Mouse (Mus musculus) adrenal gland, postnatal 25 days (tissue): Measurements from ENCODE around the gene Depdc1b. TPM values are rescaled to one million over a fixed set of nuclear protein-coding genes. Genes with fewer than 3 reads are reported as not detected.

Experiments used
- DNase-seq: peaks from one replicate; pipeline ENCODE4 v3.0.0; 2021; ENCODE audit warnings: mixed read lengths
- total RNA-seq: library from RNA; stranded (reverse); gene quantifications from 2 replicates; pipeline ENCODE4 v1.2.3, GENCODE M21; 2021

Gene Depdc1b
- total RNA-seq, 1 experiment from 2014 or later = 2.2 TPM

GRCm38 (mm10) chr13:108317414-108317813 lies 1.3 kb downstream of the Depdc1b start:
- DNase-seq = no peak

DNA sequence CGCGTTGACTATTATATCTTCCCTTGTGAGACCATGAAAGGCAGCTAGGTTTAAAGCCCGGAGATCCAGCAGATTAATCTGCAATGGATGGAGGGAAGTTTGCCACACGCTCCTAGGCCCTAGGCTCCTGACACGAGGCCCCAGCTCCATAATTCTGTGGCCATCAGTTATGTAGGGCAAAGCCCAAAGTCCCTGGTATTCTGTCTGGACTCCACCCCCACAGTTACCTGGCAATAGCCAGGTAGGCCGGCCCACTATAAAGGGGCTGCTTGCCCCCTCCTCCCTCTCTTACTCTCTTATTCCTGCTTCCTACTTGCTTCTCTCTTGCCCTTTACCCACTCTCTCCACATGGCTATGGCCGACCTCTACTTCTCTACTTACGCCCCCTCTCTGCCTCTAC lies 2.9 kb downstream of the Depdc1b start:
- no peak for DNase-seq

DNA sequence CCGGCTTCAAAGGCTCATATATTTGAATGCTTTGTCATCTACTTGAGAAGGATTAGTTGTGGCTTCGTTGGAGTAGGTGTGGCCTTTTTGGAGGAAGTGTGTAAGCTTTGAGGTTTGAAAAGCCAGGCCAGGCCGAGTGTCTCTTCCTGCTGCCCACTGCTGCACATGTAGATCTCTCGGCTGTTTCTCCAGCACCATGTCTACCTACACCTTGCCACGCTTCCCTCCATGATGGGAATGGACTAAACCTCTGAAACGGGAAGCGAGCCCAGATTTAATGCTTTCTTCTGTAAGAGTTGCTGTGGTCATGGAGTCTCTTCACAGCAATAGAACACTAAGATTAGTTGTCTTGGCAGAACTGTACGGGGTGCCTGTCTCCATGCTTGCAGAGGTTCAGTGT lies 4.1 kb downstream of the Depdc1b start:
- DNase-seq = no peak

DNA sequence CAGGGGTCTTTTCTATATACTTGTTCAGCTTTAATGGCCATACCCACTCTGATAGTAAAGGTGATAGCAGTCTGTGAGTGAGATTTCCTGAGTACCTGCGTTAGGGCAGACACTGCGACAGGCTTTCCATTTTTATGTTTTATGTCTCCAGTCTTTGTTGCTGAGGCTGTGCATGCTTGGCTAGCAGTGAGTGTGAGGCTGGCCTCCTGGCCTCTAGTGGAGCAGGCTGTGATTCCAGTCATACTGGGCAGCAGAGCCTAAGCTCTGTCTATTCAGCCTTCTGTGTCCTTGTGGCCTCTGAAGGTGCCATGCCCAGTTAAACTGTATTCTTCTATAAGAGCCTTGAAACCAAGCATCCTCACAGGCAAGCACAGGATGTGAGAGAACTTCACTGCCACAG lies 6.3 kb downstream of the Depdc1b start:
- no peak for DNase-seq

DNA sequence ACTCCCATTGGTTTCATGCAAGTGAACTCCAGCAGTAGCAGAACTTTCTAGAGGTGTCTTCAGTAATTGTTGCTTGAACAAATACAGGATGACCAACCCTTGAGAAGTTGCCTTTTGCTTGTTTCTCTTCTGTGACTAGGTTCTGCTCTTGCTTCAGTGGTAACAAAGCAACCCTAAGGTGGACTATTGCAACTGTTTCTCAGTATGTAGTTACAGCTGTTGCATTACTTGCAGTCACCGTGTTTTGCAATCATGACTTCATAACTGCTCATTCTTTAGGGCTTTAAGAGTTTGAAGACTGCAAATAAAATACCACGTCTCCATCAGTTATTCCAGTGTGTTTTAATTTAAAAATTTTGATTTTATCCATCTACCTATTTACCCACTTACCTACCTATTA lies 7.2 kb downstream of the Depdc1b start:
- no peak for DNase-seq

DNA sequence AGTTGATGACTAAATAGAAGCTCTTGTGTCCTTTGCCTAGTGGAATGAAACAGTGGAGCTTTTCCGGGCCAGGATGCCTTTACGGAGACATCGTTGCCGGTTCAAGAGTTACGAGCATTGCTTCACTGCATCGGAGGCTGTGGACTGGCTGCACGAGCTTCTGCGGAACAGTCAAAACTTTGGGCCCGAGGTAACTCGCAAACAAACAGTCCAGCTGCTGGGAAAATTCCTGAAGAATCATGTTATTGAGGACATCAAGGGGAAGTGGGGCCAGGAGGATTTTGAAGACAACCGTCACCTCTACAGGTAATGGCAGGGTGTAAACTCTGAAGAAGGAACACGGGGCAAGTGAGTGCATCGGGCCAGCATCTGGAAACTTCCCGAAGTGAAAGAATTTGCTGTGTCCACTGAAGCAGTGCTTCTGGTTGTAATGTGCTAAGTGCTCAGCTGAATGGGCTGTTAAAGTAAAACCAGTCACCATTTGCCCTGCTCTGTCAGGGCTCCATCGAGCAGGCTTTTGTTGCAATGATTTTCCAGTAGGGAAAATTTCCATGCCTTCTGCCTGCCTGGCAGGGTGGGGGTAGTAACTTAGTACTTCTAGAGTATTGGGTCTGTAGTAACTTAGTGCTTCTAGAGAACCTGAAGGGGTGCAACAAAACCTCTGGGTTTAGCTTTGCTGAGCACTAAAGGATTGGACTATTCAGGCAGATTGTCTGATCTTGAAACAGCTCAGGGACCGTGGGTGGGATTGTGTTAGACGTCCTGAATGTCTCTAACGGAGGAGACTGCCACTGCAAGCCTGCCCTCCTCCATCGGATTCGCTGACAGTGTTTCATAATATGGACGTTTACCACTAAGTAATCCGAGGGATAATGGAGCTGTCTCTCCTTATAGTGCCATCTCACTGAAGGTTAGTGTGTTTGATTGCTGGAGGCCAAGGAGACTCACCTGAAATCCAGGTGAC lies 8.0 kb downstream of the Depdc1b start:
- DNase-seq = no peak

DNA sequence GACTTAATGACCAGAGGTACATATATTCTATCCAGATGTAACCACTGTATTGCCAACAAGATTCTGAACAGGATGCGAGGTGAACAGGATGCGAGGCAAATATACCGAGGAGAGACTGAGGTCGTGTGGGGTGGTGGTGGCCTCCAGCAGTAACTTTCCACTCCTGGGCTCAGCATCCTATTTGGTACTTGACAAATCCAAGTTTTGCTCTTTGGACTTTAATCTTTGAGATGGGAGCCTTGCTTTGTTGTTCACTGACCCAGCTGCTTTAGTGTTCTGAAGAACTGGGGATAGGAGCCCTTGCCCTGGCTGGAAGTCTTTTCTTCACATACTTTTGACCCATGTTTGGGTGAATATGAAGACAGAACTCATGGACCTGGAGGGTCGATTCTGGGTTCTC lies 9.7 kb downstream of the Depdc1b start:
- no peak for DNase-seq

DNA sequence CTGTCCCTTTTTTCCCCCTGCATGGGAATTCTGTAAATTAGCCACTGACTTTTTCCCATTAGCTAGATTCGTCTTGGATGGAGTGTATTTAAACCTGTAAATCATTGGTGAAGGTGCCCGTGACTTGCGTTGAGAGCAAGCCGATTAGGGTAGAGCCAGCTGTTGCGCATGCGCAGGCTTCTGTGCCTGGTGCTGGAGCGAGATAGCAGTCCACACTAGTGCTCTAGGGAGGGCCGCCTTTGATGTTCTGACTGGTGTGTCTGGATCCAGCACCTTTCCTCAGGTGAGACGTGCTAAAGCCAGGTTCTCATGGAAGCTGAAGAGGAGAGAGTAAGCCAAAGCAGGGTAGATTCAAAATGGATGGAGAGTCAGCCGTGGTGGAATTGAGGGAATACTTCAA lies 10.2 kb downstream of the Depdc1b start:
- no peak for DNase-seq

- DNase-seq = no peak
Measured at GRCm38 (mm10) chr13:108327047-108327446, 10.9 kb downstream of the Depdc1b start.

DNA sequence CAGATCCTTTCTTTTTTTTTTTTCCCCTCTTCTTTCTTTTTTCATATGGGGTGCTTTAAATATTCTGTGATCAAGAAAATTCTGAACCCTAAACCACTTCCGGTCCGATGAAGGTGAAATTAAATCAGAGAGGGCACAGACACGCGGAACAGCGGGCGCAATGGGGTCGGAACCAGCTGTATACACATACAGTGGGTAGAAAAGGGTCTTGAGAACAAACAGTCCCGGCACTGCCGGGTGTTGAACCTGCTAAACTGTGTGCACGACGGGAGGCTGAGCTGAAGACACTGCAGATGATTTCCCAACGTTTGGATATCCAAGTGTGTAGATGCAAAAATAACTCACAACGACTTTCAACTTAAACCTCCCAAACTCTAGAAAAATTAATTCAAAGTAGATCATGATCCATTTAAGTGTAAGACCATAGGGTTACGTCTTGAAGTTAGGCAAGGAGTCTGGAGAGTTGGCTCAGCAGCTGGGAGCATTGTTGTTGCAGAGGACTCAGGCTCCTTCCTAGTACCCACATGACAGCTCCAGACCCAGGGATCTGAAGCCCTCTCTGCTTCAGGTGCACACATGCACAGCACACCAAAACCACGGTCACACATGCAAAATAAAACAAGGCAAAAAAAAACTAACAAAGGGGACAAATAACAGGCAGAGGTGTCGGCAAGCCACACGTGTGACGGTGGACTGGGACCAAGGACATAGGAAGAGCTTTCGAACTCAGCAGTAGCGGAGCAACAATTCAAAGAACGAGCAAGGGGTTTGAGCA lies 12.5 kb downstream of the Depdc1b start:
- no peak for DNase-seq

DNA sequence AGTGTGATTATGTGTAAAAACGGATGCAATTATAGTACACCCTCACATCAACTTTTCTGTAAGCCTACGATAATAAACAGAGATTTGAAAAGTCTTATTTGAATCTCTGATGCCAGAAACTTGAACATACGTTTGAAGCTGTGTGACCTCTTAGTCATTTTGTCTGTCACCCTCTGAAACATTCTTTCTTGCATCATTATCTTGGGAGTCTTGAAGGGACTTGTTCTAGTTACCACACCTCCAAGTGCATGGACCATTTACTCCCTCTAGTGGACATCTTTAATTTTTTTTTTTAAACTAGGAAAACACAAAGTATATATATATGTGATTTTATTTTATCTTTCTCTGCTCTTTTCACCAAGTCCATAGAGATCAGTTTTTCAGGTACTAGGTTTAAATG lies 13.6 kb downstream of the Depdc1b start:
- DNase-seq = no peak

DNA sequence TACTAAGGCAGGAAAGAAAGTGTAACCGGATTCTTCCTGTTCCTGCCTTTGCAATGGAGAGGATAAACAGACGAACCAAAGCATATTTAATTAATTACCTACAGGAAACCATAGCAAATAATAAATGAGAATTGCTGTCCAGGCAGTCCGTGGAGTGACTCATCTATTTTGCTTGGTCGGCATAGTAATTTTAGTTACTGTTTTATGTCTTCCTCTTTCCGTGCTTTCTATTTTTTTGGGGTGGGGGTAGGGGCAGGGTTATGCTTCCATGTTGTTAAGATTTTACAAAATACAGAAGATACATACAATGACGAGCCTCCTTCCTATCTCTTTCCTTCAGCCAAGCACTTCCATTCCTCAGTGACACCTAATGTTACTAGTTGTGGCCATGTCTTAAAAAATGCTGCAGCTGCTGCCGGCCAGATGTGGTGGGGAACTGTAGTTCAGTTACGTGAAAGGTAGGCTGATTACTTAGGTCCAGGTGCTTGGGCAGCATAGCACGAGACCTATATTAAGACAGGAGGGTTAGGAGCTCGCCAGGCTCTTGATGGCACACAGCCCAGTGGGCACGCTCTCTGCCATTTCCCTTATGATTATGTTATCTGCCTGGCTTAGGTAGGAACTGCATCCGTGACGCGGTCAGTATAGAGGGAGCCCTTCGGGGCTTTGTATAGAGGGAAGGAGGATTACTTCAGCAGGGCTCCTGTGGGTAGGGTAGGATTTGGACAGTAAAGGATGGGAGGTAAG lies 19.3 kb downstream of the Depdc1b start:
- DNase-seq = no peak

GRCm38 (mm10) chr13:108336192-108336591 lies 20.1 kb downstream of the Depdc1b start:
- DNase-seq = no peak

GRCm38 (mm10) chr13:108337340-108337739 lies 21.2 kb downstream of the Depdc1b start:
- no peak for DNase-seq

- DNase-seq = no peak
Measured at GRCm38 (mm10) chr13:108338076-108338836, 22.1 kb downstream of the Depdc1b start.

DNA sequence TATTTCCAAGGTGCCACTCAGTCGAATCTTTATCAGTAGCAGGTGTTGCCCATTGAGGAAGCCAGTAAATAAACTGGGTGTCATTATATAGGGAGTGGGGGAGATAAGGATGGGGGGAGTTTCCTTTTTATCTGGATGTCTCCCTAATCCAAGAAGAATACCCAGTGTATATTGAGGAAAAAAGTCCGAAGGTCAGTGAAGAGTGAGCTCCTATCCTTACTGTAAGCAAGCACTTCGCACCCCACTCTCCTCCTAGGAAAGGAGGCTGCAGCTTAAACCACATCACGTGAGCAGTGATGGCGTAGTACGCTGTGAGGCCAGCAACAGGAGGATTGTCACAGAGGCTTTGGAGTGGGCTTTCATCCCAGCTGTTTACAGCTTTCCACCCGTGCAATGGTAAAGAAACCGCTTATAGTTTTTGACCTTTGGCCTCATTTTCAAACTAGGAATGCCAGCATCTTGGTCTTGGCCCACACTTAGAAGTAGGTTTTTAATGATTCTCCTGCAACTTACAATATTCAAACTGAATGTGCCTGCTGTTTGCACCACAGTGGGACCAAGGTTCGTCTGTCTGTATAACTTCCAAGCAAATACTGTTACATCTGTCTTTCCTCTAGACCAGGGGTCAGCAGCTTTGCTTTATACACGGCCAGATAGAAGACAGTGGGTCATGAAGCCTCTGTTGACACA lies 23.9 kb downstream of the Depdc1b start:
- DNase-seq = no peak

- DNase-seq = no peak
Measured at GRCm38 (mm10) chr13:108341585-108341984, 25.5 kb downstream of the Depdc1b start.

- no peak for DNase-seq
Measured at GRCm38 (mm10) chr13:108345756-108346155, 29.6 kb downstream of the Depdc1b start.

- DNase-seq = peak; percentile 39
Measured at GRCm38 (mm10) chr13:108347016-108347415, 30.9 kb downstream of the Depdc1b start.

DNA sequence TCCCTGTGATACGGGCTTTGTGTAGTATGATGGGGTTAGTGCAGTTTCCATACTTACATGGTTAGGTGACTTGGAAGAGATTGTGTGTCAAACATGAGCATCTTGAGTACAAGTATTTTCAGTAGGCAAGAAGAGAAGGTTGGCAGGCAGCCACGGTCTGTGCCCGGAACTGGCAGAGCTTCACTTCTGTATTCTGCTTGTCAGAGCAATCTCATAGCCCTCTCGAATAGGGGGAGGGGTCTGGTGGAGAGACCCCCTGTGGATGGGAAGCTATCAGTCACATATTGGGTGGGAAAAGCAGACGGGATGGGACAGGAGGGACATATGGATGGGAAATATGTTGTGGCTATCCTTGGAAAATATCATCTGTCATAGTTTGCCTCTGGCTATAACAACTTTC lies 33.5 kb downstream of the Depdc1b start:
- DNase-seq = no peak

DNA sequence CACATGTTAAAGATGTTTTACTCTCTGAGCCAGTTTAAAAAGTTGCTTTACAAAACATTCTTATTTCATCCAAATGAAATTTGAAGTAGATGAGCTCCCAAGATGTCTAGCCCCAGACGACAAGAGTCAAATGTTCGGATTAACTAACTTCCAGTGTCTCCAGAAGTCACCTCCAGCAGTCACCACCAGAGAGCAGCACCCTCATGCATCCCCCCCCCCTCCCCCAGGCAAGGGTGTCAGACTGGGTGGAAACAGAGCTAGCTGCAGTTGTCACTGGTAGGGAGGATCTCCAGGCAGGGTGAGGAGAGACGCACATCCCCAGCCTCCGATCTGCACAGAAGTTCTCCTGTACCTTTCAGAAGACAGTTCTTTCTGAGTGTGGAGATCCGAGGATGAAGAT lies 37.6 kb downstream of the Depdc1b start:
- DNase-seq = no peak
